Mouse (Mus musculus): ENCODE results near the gene Nr2c2ap. TPM values are rescaled to one million over a fixed set of nuclear protein-coding genes. Genes with fewer than 3 reads are reported as not detected.

Nr2c2ap gene
- polyA plus RNA-seq (2012; rRNA removed), result 19.9 and 20.9 TPM in 2 replicates

- no peak for TF ChIP-seq CTCF (IDR thresholded peaks at IDR 0.05; ENCODE audit: borderline replicate concordance, insufficient read depth, low read depth, low read length)
- peak; percentile 66; the same call in 1 of the 2 replicates for TF ChIP-seq POLR2A (IDR thresholded peaks at IDR 0.05; ENCODE audit: borderline replicate concordance, insufficient read depth, low read length)
- 1% methylated on average over 37 of the region's 37 CpGs for WGBS
- Histone ChIP-seq H3K4me3 (replicated peaks; ENCODE audit: insufficient read depth, low read depth, low read length) (peak within 1 kb of the TSS; percentile 86), H3K27ac (ENCODE audit: insufficient read depth, low read length) (peak within 1 kb of the TSS; percentile 2; the same call in 1 of the 2 replicates), H3K27me3 (ENCODE audit: control insufficient read depth, insufficient read depth, low read length) (no peaks in the 10 kb centered on the region), H3K4me1 (ENCODE audit: control insufficient read depth, insufficient read depth, low read length) (peaks cover 9% of the 10 kb centered on the region)
- DNase-seq, result peak; percentile 82
Measured at GRCm38 (mm10) chr8:70131166-70131883, at the start of gene Nr2c2ap. TSS of gene Nr2c2ap (plus strand) at chr8:70131333.

GRCm38 (mm10) chr8:70081976-70082375, 49.2 kb upstream of the Nr2c2ap start:
- no peaks in the 10 kb centered on the region; the same call in 1 of the 2 replicates for H3K4me1 ChIP-seq (ENCODE audit: control insufficient read depth, insufficient read depth, low read length)
- peak; percentile 48 to 52 for DNase-seq
- 6% methylated on average over 2 of the region's 2 CpGs for WGBS
- TF ChIP-seq POLR2A (IDR thresholded peaks at IDR 0.05; ENCODE audit: borderline replicate concordance, insufficient read depth, low read length) (no peak), CTCF (IDR thresholded peaks at IDR 0.05; ENCODE audit: borderline replicate concordance, insufficient read depth, low read depth, low read length) (no peak)
- no peak overlapping the region for H3K4me3 ChIP-seq (replicated peaks; ENCODE audit: insufficient read depth, low read depth, low read length)
- H3K27me3 ChIP-seq (ENCODE audit: control insufficient read depth, insufficient read depth, low read length), result no peaks in the 10 kb centered on the region; the same call in 1 of the 2 replicates
- H3K27ac ChIP-seq (ENCODE audit: insufficient read depth, low read length), result no peak overlapping the region

GRCm38 (mm10) chr8:70083285-70083684, 47.8 kb upstream of the Nr2c2ap start, which contains the start of gene Hapln4:
TSS of gene Hapln4 (plus strand) at chr8:70083457.
- TF ChIP-seq POLR2A (IDR thresholded peaks at IDR 0.05; ENCODE audit: borderline replicate concordance, insufficient read depth, low read length) (peak; percentile 84), CTCF (IDR thresholded peaks at IDR 0.05; ENCODE audit: borderline replicate concordance, insufficient read depth, low read depth, low read length) (no peak)
- Histone ChIP-seq H3K27ac (ENCODE audit: insufficient read depth, low read length) (no peak within 1 kb of the TSS), H3K27me3 (ENCODE audit: control insufficient read depth, insufficient read depth, low read length) (no peaks in the 10 kb centered on the region; the same call in 1 of the 2 replicates)

GRCm38 (mm10) chr8:70084191-70085065, 46.7 kb upstream of the Nr2c2ap start:
- Histone ChIP-seq H3K4me3 (replicated peaks; ENCODE audit: insufficient read depth, low read depth, low read length) (peak overlapping the region; percentile 89), H3K27ac (ENCODE audit: insufficient read depth, low read length) (no peak overlapping the region), H3K27me3 (ENCODE audit: control insufficient read depth, insufficient read depth, low read length) (no peaks in the 10 kb centered on the region; the same call in 1 of the 2 replicates), H3K4me1 (ENCODE audit: control insufficient read depth, insufficient read depth, low read length) (no peaks in the 10 kb centered on the region; the same call in 1 of the 2 replicates)
- 3% methylated on average over 71 of the region's 71 CpGs for WGBS
- no peak for TF ChIP-seq POLR2A (IDR thresholded peaks at IDR 0.05; ENCODE audit: borderline replicate concordance, insufficient read depth, low read length)
- no peak for TF ChIP-seq CTCF (IDR thresholded peaks at IDR 0.05; ENCODE audit: borderline replicate concordance, insufficient read depth, low read depth, low read length)
- DNase-seq, result peak; percentile 57 to 71

More at GRCm38 (mm10) chr8:70083285-70083684, 47.8 kb upstream of the Nr2c2ap start, which contains the start of gene Hapln4:
- Histone ChIP-seq H3K4me1 (ENCODE audit: control insufficient read depth, insufficient read depth, low read length) (no peaks in the 10 kb centered on the region; the same call in 1 of the 2 replicates), H3K4me3 (replicated peaks; ENCODE audit: insufficient read depth, low read depth, low read length) (peak within 1 kb of the TSS; percentile 89)
- peak; percentile 91 to 93 for DNase-seq
- WGBS, result under 1% methylated on average over 26 of the region's 26 CpGs

- Histone ChIP-seq H3K27ac (ENCODE audit: insufficient read depth, low read length) (no peak overlapping the region), H3K4me3 (replicated peaks; ENCODE audit: insufficient read depth, low read depth, low read length) (no peak overlapping the region), H3K4me1 (ENCODE audit: control insufficient read depth, insufficient read depth, low read length) (no peaks in the 10 kb centered on the region; the same call in 1 of the 2 replicates), H3K27me3 (ENCODE audit: control insufficient read depth, insufficient read depth, low read length) (no peaks in the 10 kb centered on the region; the same call in 1 of the 2 replicates)
- TF ChIP-seq POLR2A (IDR thresholded peaks at IDR 0.05; ENCODE audit: borderline replicate concordance, insufficient read depth, low read length) (no peak), CTCF (IDR thresholded peaks at IDR 0.05; ENCODE audit: borderline replicate concordance, insufficient read depth, low read depth, low read length) (no peak)
- WGBS, result 40% methylated on average over 1 of the region's 1 CpGs
- no peak for DNase-seq
Measured at GRCm38 (mm10) chr8:70086151-70086550, 45.0 kb upstream of the Nr2c2ap start.

GRCm38 (mm10) chr8:70087237-70087636, 43.9 kb upstream of the Nr2c2ap start:
- 34% methylated on average over 7 of the region's 7 CpGs for WGBS
- no peaks in the 10 kb centered on the region; the same call in 1 of the 2 replicates for H3K27me3 ChIP-seq (ENCODE audit: control insufficient read depth, insufficient read depth, low read length)
- TF ChIP-seq POLR2A (IDR thresholded peaks at IDR 0.05; ENCODE audit: borderline replicate concordance, insufficient read depth, low read length) (no peak), CTCF (IDR thresholded peaks at IDR 0.05; ENCODE audit: borderline replicate concordance, insufficient read depth, low read depth, low read length) (no peak)
- no peak overlapping the region for H3K27ac ChIP-seq (ENCODE audit: insufficient read depth, low read length)
- H3K4me3 ChIP-seq (replicated peaks; ENCODE audit: insufficient read depth, low read depth, low read length), result no peak overlapping the region
- no peaks in the 10 kb centered on the region; the same call in 1 of the 2 replicates for H3K4me1 ChIP-seq (ENCODE audit: control insufficient read depth, insufficient read depth, low read length)
- DNase-seq, result no peak
